Mouse (Mus musculus): Measurements from ENCODE around the gene Hdac9.
A peak's percentile ranks its signal among the peaks of the same experiment; 100 is the strongest.

The Hdac9 gene

GRCm38 (mm10) chr12:34916995-34917394 lies at the start of gene Hdac9:
Gene Hdac9 (minus strand): TSS chr12:34917095.
- DNase-seq (ENCODE audit: low spot score in 2 of 2), result no peak

DNA sequence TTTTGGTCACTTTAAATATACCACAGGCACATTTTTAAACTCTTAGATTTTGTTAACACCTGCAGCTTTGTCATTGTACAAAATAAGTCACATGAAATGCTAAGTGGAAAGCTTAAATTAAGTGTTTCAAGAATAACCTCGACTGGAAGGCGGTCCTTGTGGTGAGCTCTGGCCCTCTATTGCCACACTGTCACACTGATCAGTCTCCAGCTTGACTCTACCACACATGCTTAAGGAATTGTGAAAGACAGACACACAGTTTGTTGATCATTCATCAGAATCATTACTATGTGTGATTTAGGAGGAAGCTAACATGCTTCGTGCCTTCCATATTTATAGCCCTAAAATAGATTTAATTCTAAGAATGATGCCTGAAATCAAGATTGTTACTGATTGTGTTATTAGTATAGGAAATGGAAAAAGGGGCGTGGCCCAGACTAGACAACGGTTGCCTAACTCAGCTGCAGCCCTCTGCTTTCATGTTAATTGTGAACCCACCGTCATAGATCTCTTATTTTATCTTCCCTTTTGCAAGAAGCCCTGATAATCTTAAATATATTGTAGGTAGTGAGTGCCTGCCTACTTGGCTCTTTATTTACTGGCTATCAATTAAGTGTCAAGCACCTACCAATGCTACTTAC lies 32.3 kb upstream of the Hdac9 start:
- no peak for DNase-seq (ENCODE audit: low spot score in 2 of 2)

DNA sequence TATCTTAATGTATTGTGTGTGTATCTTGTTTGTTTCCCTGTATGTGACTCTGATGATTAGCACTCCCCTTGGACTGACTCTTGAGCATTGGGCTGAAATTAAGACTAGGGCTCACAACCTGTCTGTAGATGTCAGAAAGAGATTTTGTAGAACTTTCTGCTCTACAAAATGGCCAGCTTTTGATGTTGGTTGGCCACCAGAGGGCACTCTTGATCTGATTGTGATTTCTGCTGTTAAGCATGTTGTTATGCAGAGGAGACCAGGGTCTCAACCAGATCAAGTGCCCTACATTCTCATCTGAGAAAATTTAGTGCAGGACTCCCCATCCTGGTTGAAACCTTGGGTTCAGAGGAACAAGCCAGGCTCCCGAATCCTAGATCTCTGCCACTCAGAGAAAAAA lies 21.0 kb upstream of the Hdac9 start:
- DNase-seq (ENCODE audit: low spot score in 2 of 2), result no peak

- no peak for DNase-seq (ENCODE audit: low spot score in 2 of 2)
Measured at GRCm38 (mm10) chr12:34908008-34908407, 8.9 kb downstream of the Hdac9 start.

DNA sequence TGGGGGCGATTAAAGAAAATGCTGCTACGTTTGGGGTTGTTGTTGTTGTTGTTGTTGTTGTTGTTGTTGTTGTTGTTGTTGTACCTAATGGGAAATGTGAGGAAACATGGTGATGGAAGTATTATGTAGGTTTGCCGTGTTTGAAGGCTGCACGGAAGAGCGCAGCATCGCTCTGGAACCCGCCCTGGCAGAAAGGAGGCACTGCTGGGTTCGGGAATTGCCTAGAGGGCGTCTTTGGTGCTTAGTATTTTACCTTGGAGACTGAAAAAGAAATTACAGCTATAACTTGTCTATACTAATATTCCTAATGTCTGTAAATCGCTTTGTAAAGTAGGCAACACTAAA lies 9.4 kb downstream of the Hdac9 start:
- DNase-seq (ENCODE audit: low spot score in 2 of 2), result peak; percentile 54 to 73

DNA sequence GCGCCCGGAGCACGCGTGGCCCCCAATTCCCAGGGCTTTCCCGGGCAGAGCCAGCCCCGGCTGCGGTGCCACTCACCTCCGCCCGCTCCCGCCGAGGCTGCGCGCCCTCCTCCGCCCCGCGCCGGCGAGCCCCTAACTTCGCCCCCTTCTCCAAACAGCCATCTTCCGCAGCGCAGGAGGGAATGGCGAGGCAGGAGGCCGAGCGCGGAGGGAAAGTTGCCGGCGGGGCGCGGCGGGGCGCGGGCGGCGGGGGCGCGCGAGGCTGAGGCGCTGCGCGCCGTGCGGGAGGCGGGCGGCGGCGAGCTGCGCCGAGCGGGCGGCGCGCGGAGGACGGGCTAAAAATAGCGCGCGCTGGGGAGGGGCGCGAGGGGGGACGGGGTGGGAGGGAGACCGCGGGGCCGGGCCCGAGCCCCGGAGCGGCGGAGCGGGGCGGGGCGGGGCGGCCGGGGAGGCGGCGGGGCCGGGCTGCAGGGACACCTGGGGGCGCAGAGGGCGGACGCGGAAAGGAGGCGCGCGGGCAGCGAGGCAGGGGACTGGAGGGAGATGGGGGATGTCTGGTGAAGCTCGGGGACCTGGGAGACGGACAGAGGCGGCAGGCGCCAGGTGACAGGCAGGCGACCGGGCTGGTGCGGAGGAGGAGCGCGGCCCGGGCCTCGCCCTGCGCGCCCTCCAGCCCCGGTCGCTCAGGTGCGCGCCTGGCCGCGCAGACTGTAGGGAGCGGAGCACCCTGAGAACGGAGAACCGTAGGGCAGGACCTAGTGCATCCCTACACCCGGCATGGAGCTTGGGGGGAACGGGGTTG lies 10.0 kb downstream of the Hdac9 start:
- DNase-seq (ENCODE audit: low spot score in 2 of 2), result peak; percentile 44 to 56

DNA sequence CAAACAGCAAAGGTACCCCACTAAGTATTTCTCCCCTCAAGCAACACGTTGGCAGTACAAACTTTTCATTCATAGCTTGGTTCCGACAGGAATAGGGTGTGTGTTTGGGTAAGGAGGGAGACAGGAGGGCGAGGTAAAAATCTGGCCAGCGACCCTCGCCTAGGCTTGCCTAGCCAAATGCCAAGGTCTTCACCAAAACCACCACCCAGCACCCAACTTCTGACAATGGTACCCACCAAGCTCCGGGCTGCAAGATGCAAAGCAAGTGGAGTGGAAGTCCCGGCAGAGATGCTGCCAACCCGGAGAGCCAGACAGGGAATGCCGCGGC lies 10.6 kb downstream of the Hdac9 start:
- peak in 1 of 2 experiments; percentile 52 for DNase-seq (ENCODE audit: low spot score in 2 of 2)

- DNase-seq (ENCODE audit: low spot score in 2 of 2), result no peak
Measured at GRCm38 (mm10) chr12:34900241-34900640, 16.7 kb downstream of the Hdac9 start.

DNA sequence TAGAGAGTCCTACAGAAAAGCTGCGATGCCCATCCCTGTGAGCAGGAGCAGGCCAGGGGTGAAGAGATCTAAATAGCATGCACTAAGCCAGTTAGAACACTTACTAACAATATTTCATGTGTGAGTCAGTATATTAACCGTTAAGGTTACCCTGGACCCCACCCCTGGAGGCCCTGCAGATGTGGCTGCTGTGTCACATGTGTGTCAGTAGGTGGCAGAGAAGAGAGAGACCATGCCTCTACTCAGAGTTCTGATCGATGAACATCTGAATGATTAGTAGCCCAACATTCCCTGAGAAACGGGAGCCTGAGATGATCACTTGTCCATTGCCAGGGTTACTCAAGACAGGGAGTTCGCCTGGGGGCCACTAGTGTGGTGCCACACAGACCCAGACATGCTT lies 22.0 kb downstream of the Hdac9 start:
- no peak for DNase-seq (ENCODE audit: low spot score in 2 of 2)

- DNase-seq (ENCODE audit: low spot score in 2 of 2), result no peak
Measured at GRCm38 (mm10) chr12:34888694-34889093, 28.2 kb downstream of the Hdac9 start.

DNA sequence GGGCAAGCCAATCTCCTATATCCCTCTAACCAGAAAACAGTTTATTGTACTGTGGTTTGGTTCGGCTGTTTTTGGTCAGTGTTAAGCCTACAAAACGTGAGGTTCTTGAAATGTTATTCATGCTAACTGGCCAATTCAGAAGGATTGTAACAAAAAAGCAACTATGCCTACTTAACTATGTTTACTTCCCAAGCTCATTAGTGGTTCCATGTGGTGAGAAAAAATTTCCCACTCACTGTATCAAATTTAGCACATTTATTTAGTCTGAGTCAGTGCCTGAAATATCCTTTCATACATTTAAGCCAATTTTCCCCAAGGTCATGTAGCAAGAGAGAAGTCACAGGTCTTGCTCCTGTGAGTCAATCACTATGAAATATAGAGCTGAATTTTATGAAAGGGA lies 42.0 kb downstream of the Hdac9 start:
- no peak for DNase-seq (ENCODE audit: low spot score in 2 of 2)

- no peak for DNase-seq (ENCODE audit: low spot score in 2 of 2)
Measured at GRCm38 (mm10) chr12:34871028-34871427, 45.9 kb downstream of the Hdac9 start.

- DNase-seq (ENCODE audit: low spot score in 2 of 2), result no peak
Measured at GRCm38 (mm10) chr12:34841196-34841595, 75.7 kb downstream of the Hdac9 start.

- DNase-seq (ENCODE audit: low spot score in 2 of 2), result no peak
Measured at GRCm38 (mm10) chr12:34837318-34837717, 79.6 kb downstream of the Hdac9 start.

- no peak for DNase-seq (ENCODE audit: low spot score in 2 of 2)
Measured at GRCm38 (mm10) chr12:34836864-34837263, 80.0 kb downstream of the Hdac9 start.

DNA sequence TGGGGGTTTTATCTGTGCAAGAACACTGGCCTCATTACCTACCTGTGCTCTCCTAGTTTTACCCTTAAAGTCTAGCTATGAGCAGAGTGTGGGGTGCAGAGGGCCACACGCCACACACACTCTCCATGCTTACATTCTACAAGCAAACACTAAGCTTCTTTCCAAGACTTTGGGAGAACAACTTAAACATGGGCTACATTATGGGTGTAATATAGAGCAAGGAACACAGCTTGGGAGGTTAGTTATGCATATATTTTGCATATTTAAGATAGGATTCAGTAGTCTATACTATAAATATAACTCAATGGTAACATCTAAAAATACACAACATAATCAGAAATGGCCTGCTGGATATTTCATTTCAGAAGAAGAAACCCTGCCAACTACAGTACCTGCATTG lies 80.8 kb downstream of the Hdac9 start:
- no peak for DNase-seq (ENCODE audit: low spot score in 2 of 2)

- DNase-seq (ENCODE audit: low spot score in 2 of 2), result no peak
Measured at GRCm38 (mm10) chr12:34835493-34835892, 81.4 kb downstream of the Hdac9 start.

DNA sequence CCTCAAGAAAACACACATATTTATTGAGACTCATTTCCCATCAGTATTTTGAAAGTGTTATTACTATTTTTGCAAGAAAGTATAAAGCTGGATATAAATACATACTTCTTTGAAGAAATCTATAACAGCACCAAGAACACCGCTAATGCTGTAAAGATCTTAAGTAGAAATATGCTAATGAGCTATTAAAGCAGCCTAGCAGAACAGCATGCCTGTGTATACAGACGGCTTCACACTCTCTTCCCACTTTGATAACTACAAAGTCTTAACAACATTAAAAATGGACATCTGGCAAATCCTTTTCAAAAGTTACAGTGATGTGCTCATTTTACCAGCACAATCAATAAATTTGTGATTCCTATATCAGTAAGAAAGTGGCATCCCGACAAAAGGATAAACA lies 88.2 kb downstream of the Hdac9 start:
- DNase-seq (ENCODE audit: low spot score in 2 of 2), result no peak

DNA sequence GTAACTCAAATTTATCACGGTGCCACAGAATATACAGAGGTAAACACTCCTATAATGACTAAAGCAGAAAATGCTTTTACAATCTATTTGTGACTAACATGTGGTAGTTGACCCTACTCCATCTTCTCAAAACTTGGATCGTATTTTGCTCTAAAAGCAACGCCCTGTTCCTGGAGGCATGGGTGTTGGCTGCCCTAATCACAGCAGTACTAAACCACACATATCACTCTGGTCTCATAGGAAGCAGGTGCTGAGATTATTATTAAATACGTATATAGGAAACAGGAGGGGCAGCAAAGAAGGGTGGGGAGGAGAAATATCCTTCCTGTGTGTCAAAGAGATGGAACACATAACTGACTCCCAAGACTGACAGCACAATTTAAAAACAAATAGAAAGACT lies 90.0 kb downstream of the Hdac9 start:
- no peak for DNase-seq (ENCODE audit: low spot score in 2 of 2)

GRCm38 (mm10) chr12:34820229-34820628 lies 96.7 kb downstream of the Hdac9 start:
- DNase-seq (ENCODE audit: low spot score in 2 of 2), result no peak

DNA sequence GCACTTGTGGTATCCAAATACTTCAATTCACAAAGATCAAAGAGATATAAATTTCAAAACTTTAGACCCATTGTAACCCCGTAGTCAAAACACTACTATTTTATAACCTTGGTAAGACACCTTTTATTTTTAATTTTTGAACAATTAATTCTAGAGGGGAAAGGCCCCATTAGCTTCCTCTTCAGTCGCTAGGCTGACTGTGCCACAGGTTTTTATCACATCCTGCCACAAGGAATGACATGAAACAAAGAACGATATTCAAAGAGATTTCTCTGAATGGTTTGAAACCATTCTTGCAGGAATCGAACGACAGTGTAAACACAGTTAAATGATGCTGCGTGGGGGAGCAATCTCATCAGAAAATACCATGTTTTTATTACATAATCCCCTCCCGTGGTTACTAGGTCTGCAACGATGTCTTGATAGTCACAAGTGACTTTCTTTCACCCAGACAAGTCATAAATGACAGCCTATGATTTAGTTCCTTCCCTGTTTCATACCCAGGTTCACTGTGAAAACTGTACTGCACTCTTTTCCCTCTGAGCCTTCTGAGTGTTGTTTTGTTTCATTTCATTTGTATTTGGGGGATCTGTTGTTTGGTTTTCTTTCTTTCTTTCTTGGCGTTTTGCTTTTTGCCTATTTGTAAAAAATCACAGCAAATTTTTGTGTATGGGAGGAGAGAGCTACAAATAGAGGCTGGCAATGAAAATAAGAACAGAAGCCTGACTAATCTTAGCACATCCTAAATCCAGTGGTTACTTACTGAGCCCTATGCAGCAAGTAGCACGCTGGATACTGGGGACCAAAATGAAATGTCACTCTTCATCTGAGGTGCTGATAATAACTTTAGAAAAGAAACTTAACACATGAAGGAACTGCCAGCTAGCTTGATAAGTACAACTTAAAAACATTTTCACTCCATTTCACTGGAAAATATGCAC lies 105.0 kb downstream of the Hdac9 start:
- no peak for DNase-seq (ENCODE audit: low spot score in 2 of 2)

GRCm38 (mm10) chr12:34810221-34810620 lies 106.7 kb downstream of the Hdac9 start:
- DNase-seq (ENCODE audit: low spot score in 2 of 2), result no peak

DNA sequence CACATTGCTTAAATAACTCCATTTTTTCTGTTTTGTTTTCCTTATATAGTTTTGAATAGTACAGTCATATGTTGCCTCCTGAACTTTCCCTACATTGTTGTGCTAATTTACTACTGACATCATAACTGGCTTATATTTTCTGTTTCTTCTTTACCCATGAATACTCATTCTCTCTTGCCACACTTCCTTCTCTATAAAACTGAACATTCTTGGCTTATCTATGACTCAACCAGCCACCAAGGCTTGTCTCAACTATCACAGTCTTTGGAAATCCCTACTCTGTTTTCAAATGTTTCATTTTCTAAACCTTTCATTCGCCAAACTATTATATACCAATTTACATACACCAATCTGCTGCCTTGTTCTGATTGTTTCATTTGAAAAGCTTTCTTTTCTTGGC lies 108.7 kb downstream of the Hdac9 start:
- DNase-seq (ENCODE audit: low spot score in 2 of 2), result no peak

All from right cerebral cortex, postnatal 10 days (tissue).